19 mouse cellular contexts compared by ENCODE assay signal in genomic region chr13:76429927-76430326, GRCm38 (mm10).
"Had no signal": no experiment of that assay in that cellular context is flagged by ENCODE, and none has a peak within 500 bp of the region (broad histone marks: within the 10 kb centered on the region; RNA-seq: fewer than 3 reads in every experiment).

No protein-coding gene starts in this region.

- H3K27me3 ChIP-seq: liver, embryonic 15.5 days; lung, embryonic 15.5 days; neural tube, embryonic 13.5 days; neural tube, embryonic 15.5 days; stomach, embryonic 15.5 days had no signal

- ATAC-seq: liver, postnatal 0 days; lung, postnatal 0 days; midbrain, embryonic 16.5 days had no signal

- H3K9ac ChIP-seq: liver, embryonic 15.5 days; liver, postnatal 0 days; lung, embryonic 15.5 days; neural tube, embryonic 13.5 days; neural tube, embryonic 15.5 days; stomach, embryonic 15.5 days had no signal

- H3K36me3 ChIP-seq: liver, embryonic 15.5 days; lung, embryonic 15.5 days; neural tube, embryonic 13.5 days; neural tube, embryonic 15.5 days; stomach, embryonic 15.5 days had no signal

- DNase-seq: liver, postnatal 0 days; lung, adult 2 months; lung, postnatal 14 days; lung, postnatal 36 days; midbrain, embryonic 14.5 days; right cerebral cortex, postnatal 14 days; thymus, adult 2 months; thymus, postnatal 25 days; thymus, postnatal 4 days had no signal

- H3K9me3 ChIP-seq: liver, embryonic 15.5 days; lung, embryonic 15.5 days; neural tube, embryonic 13.5 days; neural tube, embryonic 15.5 days; stomach, embryonic 15.5 days had no signal

- H3K4me1 ChIP-seq: liver, embryonic 15.5 days; lung, embryonic 15.5 days; neural tube, embryonic 13.5 days; neural tube, embryonic 15.5 days; stomach, embryonic 15.5 days had no signal

- H3K27ac ChIP-seq: liver, embryonic 15.5 days; lung, embryonic 15.5 days; macrophage; neural tube, embryonic 13.5 days; neural tube, embryonic 15.5 days; stomach, embryonic 15.5 days; stomach, postnatal 0 days had no signal

- H3K4me3 ChIP-seq: liver, embryonic 15.5 days; lung, embryonic 15.5 days; myocyte; neural tube, embryonic 13.5 days; neural tube, embryonic 15.5 days; stomach, embryonic 15.5 days had no signal
